In the genomic region with DNA sequence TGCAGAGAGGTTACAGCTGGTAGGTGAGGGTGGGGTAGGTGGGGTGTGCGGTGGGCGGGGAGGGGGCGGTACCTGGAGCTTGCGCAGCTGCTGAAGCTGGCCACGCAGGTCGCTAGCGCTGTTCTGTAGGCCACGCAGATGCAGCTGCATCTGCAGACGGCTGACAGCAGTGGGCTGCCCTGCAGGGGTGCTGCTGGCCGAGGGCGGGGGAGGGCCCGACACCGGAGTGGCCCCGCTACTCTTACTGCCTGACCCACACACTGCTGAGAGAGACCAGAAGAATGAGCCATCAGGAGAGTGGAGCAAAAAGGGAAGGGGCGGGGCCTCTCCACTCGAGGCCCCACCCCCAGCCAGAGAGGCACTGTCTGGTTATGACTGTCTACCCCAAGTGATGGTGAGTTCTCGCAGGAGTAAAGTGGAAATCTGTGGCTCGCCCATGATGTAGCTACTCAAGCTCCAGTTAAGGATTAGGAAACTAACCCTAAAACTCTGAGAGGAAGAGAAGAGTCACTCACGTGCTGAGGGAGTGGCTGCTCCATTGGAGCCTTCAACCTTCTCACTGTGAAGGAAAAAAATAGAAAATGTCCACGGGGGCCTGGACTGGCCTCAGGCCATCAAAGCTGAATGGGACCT, we compare ENCODE assay signal across 8 mouse cellular contexts. TPM values are rescaled to one million over a fixed set of nuclear protein-coding genes. Genes with fewer than 3 reads are reported as not detected.
DNase-seq lines count a peak whose midpoint lies in the region; ATAC-seq and TF ChIP-seq lines count a peak whose summit lies in the region.

No protein-coding gene starts in this region.

- peaks cover 71% of the 10 kb centered on the region for H3K27me3 ChIP-seq in heart, postnatal 0 days (ENCODE audit: control insufficient read depth, insufficient read depth, low read length)
- peaks cover 0 to 1% of the 10 kb centered on the region in 2 experiments; a peak in 3 of 4 replicates for H3K27me3 ChIP-seq in MEL (ENCODE audit: control insufficient read depth in 1 of 2, insufficient read depth in 2 of 2, low read length in 2 of 2)
- peaks cover 54% of the 10 kb centered on the region for H3K27me3 ChIP-seq in forebrain, embryonic 14.5 days (replicated peaks; ENCODE audit: control insufficient read depth, insufficient read depth, low read length)
- H3K27me3 ChIP-seq in megakaryocyte, embryonic 14.5 days (replicated peaks), result peaks cover 99% of the 10 kb centered on the region

- H3K9me3 ChIP-seq in heart, postnatal 0 days (replicated peaks; ENCODE audit: control insufficient read depth, low read length), result no peaks in the 10 kb centered on the region
- no peaks in the 10 kb centered on the region for H3K9me3 ChIP-seq in MEL (replicated peaks; ENCODE audit: insufficient read depth, low read length)
- no peaks in the 10 kb centered on the region for H3K9me3 ChIP-seq in forebrain, embryonic 14.5 days (replicated peaks; ENCODE audit: control insufficient read depth, low read length)
- H3K9me3 ChIP-seq in megakaryocyte, embryonic 14.5 days, result no peaks in the 10 kb centered on the region

- no peak for TF ChIP-seq EP300 in heart, postnatal 0 days (IDR thresholded peaks at IDR 0.05; ENCODE audit: low read depth)
- no peak for TF ChIP-seq EP300 in MEL (IDR thresholded peaks at IDR 0.05; ENCODE audit: low read depth in 1 of 2, low read length in 2 of 2)

- H3K79me2 ChIP-seq in MEL (ENCODE audit: control insufficient read depth, insufficient read depth, low read length, poor library complexity), result no peaks in the 10 kb centered on the region

- 0 out of 2 replicates have a peak overlapping the region, but pooled peaks have one; percentile 3 for H3K4me3 ChIP-seq in heart, postnatal 0 days (ENCODE audit: low read depth, low read length)
- H3K4me3 ChIP-seq in MEL (ENCODE audit: control insufficient read depth in 1 of 2, insufficient read depth in 1 of 2, low read depth in 2 of 2, low read length in 2 of 2), result peak overlapping the region; percentile 58 to 59
- no peak overlapping the region for H3K4me3 ChIP-seq in forebrain, embryonic 14.5 days (ENCODE audit: low read depth, low read length)
- peak overlapping the region; percentile 92 for H3K4me3 ChIP-seq in megakaryocyte, embryonic 14.5 days (replicated peaks)

- DNase-seq in heart, postnatal 0 days (ENCODE audit: low spot score), result no peak
- no peak for DNase-seq in heart, adult 11 months
- DNase-seq in MEL (ENCODE audit: low read depth, low spot score), result peak; percentile 87
- DNase-seq in forebrain, embryonic 14.5 days (ENCODE audit: low spot score), result peak; percentile 40
- peak; percentile 71 for DNase-seq in thymus, postnatal 14 days
- no peak for DNase-seq in gastrocnemius, postnatal 36 days
- no peak for DNase-seq in adrenal gland, postnatal 14 days

- peak overlapping the region; percentile 4; the same call in 1 of the 2 replicates for H3K4me2 ChIP-seq in heart, postnatal 0 days (ENCODE audit: low read depth, low read length)
- peak overlapping the region; percentile 14; the same call in 1 of the 2 replicates for H3K4me2 ChIP-seq in forebrain, embryonic 14.5 days (ENCODE audit: low read length)

- H3K9ac ChIP-seq in heart, postnatal 0 days (replicated peaks; ENCODE audit: low read depth, low read length), result no peak overlapping the region
- peak overlapping the region; percentile 58 for H3K9ac ChIP-seq in MEL (ENCODE audit: control insufficient read depth, low read depth, low read length, poor library complexity, severe bottlenecking)
- no peak overlapping the region; the same call in 1 of the 2 replicates for H3K9ac ChIP-seq in forebrain, embryonic 14.5 days (ENCODE audit: low read length)

- H3K36me3 ChIP-seq in heart, postnatal 0 days (replicated peaks; ENCODE audit: control insufficient read depth, insufficient read depth, low read length), result no peaks in the 10 kb centered on the region
- no peaks in the 10 kb centered on the region for H3K36me3 ChIP-seq in MEL (ENCODE audit: control insufficient read depth in 1 of 2, insufficient read depth in 2 of 2, low read length in 2 of 2)
- peaks cover 68% of the 10 kb centered on the region for H3K36me3 ChIP-seq in forebrain, embryonic 14.5 days (ENCODE audit: control insufficient read depth, insufficient read depth, low read length)
- H3K36me3 ChIP-seq in megakaryocyte, embryonic 14.5 days (replicated peaks; ENCODE audit: low read length), result no peaks in the 10 kb centered on the region

- no peak for TF ChIP-seq CTCF in heart, postnatal 0 days (IDR thresholded peaks at IDR 0.05; ENCODE audit: low read depth)
- no peak for TF ChIP-seq CTCF in MEL (IDR thresholded peaks at IDR 0.05 in 2 of 3, conservative IDR thresholded peaks at IDR 0.05 in 1 of 3; ENCODE audit: control insufficient read depth in 1 of 3, insufficient read depth in 1 of 3, low read depth in 2 of 3, low read length in 3 of 3, poor library complexity in 1 of 3, severe bottlenecking in 1 of 3)

- WGBS in heart, postnatal 0 days, result 4% methylated on average over 20 of the region's 20 CpGs
- 16% methylated on average over 20 of the region's 20 CpGs for WGBS in forebrain, embryonic 14.5 days

- peaks cover 7% of the 10 kb centered on the region; the same call in 1 of the 2 replicates for H3K4me1 ChIP-seq in heart, postnatal 0 days (ENCODE audit: control insufficient read depth, insufficient read depth)
- peaks cover 4 to 11% of the 10 kb centered on the region in 2 experiments for H3K4me1 ChIP-seq in MEL (ENCODE audit: control insufficient read depth in 1 of 2, insufficient read depth in 2 of 2, low read length in 2 of 2)
- peaks cover 31% of the 10 kb centered on the region for H3K4me1 ChIP-seq in forebrain, embryonic 14.5 days (ENCODE audit: control insufficient read depth, insufficient read depth, low read length)
- peaks cover 69% of the 10 kb centered on the region for H3K4me1 ChIP-seq in megakaryocyte, embryonic 14.5 days

- peak in 1 of 2 experiments; percentile 37; a peak in 1 of 4 replicates for TF ChIP-seq POLR2A in MEL (IDR thresholded peaks at IDR 0.05; ENCODE audit: control insufficient read depth in 1 of 2, insufficient read depth in 1 of 2, low read depth in 1 of 2, low read length in 2 of 2, poor library complexity in 1 of 2)

- TF ChIP-seq RAD21 in MEL (IDR thresholded peaks at IDR 0.05; ENCODE audit: low read depth, low read length), result no peak

- intact Hi-C loops in gastrocnemius, postnatal 36 days (cut with DNase I), result loop anchor here (1.0 kb wide), 1 partner anchor 89 kb away; no protein-coding TSS in a partner anchor

- no peak overlapping the region for H3K27ac ChIP-seq in heart, postnatal 0 days (ENCODE audit: low read depth)
- no peak overlapping the region for H3K27ac ChIP-seq in MEL (ENCODE audit: control insufficient read depth, low read depth, low read length)
- no peak overlapping the region for H3K27ac ChIP-seq in forebrain, embryonic 14.5 days (ENCODE audit: low read depth, low read length)

- 0 out of 2 replicates have a peak, but pooled peaks have one; percentile 15 for ATAC-seq in heart, postnatal 0 days (ENCODE audit: insufficient read depth, low read depth)
- ATAC-seq in forebrain, embryonic 14.5 days, result no peak

TF ChIP-seq in MEL, 35 proteins besides CTCF, POLR2A, EP300 and RAD21:
- TF ChIP-seq RCOR1 (IDR thresholded peaks at IDR 0.05; ENCODE audit: low read depth, low read length) (no peak), NELFE (IDR thresholded peaks at IDR 0.05; ENCODE audit: low read depth, low read length) (no peak), MAZ (IDR thresholded peaks at IDR 0.05; ENCODE audit: low read depth, low read length) (0 out of 2 replicates have a peak, but pooled peaks have one; percentile 39), MYC (IDR thresholded peaks at IDR 0.05; ENCODE audit: low read depth, low read length) (0 out of 2 replicates have a peak, but pooled peaks have one; percentile 22), ZNF384 (IDR thresholded peaks at IDR 0.05; ENCODE audit: low read depth, low read length) (no peak), JUND (IDR thresholded peaks at IDR 0.05; ENCODE audit: low read depth, low read length) (no peak), NRF1 (IDR thresholded peaks at IDR 0.05; ENCODE audit: insufficient read depth, low read depth, low read length, poor library complexity, severe bottlenecking) (peak; percentile 67), GABPA (IDR thresholded peaks at IDR 0.05; ENCODE audit: low read depth, low read length) (no peak), BHLHE40 (IDR thresholded peaks at IDR 0.05; ENCODE audit: borderline replicate concordance, low read depth, low read length) (peak; percentile 82; the same call in 1 of the 2 replicates)

RNA-seq across cellular contexts. Expression of a gene that starts 32.9 kb away (rescaled TPM):
- not detected in 2 replicates for total RNA-seq in heart, postnatal 0 days (2014; rRNA removed; ENCODE audit: low replicate concordance)
- 0.45 TPM in 2 replicates for polyA plus RNA-seq in heart, postnatal 0 days (2015; fragmentation: Nextera tagmentation; extraction: Ambion mirVana)
- total RNA-seq in MEL (2012; rRNA removed), result not detected in 2 replicates
- polyA plus RNA-seq in MEL (2012; ENCODE audit: insufficient read depth in 1 of 2, insufficient read length in 2 of 2, low read depth in 1 of 2, low replicate concordance in 2 of 2, missing spikeins in 1 of 2), result under 1 TPM in 1 of 2 experiments, not detected in 1; 0.15 TPM
- polyA plus RNA-seq in forebrain, embryonic 14.5 days (2014; fragmentation: Nextera tagmentation; extraction: Ambion mirVana), result 0.40 TPM in 1 of 2 replicates, not detected in the other
- polyA plus RNA-seq in megakaryocyte, embryonic 14.5 days (2012; ENCODE audit: insufficient read depth, low replicate concordance), result not detected in 2 replicates
- total RNA-seq in gastrocnemius, postnatal 36 days (2021), result not detected
- not detected in 2 replicates for total RNA-seq in adrenal gland, postnatal 14 days (2021)

RNA-seq across cellular contexts. Expression of a gene that starts 42.9 kb away (rescaled TPM):
- not detected in 2 replicates for total RNA-seq in heart, postnatal 0 days (2014; rRNA removed; ENCODE audit: low replicate concordance)
- 0.04 TPM in 1 of 2 replicates, not detected in the other for polyA plus RNA-seq in heart, postnatal 0 days (2015; fragmentation: Nextera tagmentation; extraction: Ambion mirVana)
- total RNA-seq in MEL (2012; rRNA removed), result 0.03 and 0.04 TPM in 2 replicates
- under 1 TPM in 1 of 2 experiments, not detected in 1; 0.10 TPM for polyA plus RNA-seq in MEL (2012; ENCODE audit: insufficient read depth in 1 of 2, insufficient read length in 2 of 2, low read depth in 1 of 2, low replicate concordance in 2 of 2, missing spikeins in 1 of 2)
- 5.6 and 6.4 TPM in 2 replicates for polyA plus RNA-seq in forebrain, embryonic 14.5 days (2014; fragmentation: Nextera tagmentation; extraction: Ambion mirVana)
- 0.03 TPM in 1 of 2 replicates, not detected in the other for polyA plus RNA-seq in megakaryocyte, embryonic 14.5 days (2012; ENCODE audit: insufficient read depth, low replicate concordance)
- total RNA-seq in gastrocnemius, postnatal 36 days (2021), result under 1 TPM; 0.59 to 0.72 TPM
- total RNA-seq in adrenal gland, postnatal 14 days (2021), result 9.2 and 10.1 TPM in 2 replicates

Comparison
In these comparisons a context has a peak if more than half of its experiments do, and no peak if none do; other contexts are left out.
1. DNase-seq: peak in MEL (single experiment), forebrain, embryonic 14.5 days (single experiment) and thymus, postnatal 14 days (single experiment); none in heart, postnatal 0 days (single experiment), heart, adult 11 months (single experiment), gastrocnemius, postnatal 36 days (0 of 2) and adrenal gland, postnatal 14 days (single experiment).